Mouse (Mus musculus): Measurements from ENCODE around the gene Rai1. TPM values are rescaled to one million over a fixed set of nuclear protein-coding genes. Genes with fewer than 3 reads are reported as not detected.

Rai1 gene
- polyA plus RNA-seq, 2 experiments: 4.5 to 7.2 TPM

DNA sequence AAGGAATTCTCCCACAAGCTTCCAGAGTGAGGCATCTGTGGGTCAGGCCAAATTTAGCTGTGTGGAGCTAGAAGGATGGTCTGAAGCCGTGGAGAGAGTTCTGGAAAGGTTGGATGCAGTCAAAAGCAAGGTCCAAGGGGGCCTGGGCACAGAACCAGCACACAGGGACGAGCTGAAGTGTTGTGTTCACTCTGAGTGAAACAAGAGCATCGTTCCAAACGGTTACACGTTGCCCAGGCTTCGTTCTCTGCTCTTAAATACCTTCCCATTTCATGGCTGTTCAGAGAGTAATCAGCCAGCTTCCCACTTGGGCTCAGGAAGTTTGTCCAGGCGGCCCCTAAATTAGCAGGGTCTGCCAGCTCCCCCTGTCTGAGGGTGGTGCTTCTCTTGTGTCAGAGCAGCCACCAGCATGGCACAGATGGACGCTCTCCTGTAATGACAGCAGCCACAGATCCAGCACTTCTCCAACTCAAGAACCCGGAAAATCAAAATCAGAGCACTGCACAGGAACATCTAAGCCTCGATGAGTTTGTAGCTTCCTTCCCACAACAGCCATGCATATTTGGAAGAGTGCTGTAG, 68.9 kb downstream of the Rai1 start:
- H3K4me2 ChIP-seq (ENCODE audit: low read depth): no peak overlapping the region
- no peaks in the 10 kb centered on the region for H3K9me3 ChIP-seq (ENCODE audit: control insufficient read depth, low read length)
- WGBS (ENCODE audit: insufficient replicate concordance): 67% methylated on average over 10 of the region's 10 CpGs
- no peaks in the 10 kb centered on the region; the same call in 1 of the 2 replicates for H3K27me3 ChIP-seq (ENCODE audit: control insufficient read depth, insufficient read depth, low read length)
- no peak overlapping the region for H3K27ac ChIP-seq
- ATAC-seq (ENCODE audit: insufficient read depth) (no peak), DNase-seq (ENCODE audit: low read depth in 3 of 3, low spot score in 3 of 3) (no peak)
- H3K4me3 ChIP-seq (ENCODE audit: insufficient read depth in 1 of 2, low read depth in 2 of 2, low read length in 2 of 2): no peak overlapping the region
- no peak for TF ChIP-seq EP300 (IDR thresholded peaks at IDR 0.05; ENCODE audit: low read depth)
- TF ChIP-seq CTCF (IDR thresholded peaks at IDR 0.05; ENCODE audit: low read depth): no peak
- peaks cover 8 to 14% of the 10 kb centered on the region in 2 experiments; a peak in 3 of 4 replicates for H3K4me1 ChIP-seq (replicated peaks; ENCODE audit: control insufficient read depth in 2 of 2, insufficient read depth in 2 of 2, low read length in 1 of 2)
- no peaks in the 10 kb centered on the region for H3K36me3 ChIP-seq (replicated peaks; ENCODE audit: control insufficient read depth, insufficient read depth, low read depth)
- H3K9ac ChIP-seq (replicated peaks): no peak overlapping the region

DNA sequence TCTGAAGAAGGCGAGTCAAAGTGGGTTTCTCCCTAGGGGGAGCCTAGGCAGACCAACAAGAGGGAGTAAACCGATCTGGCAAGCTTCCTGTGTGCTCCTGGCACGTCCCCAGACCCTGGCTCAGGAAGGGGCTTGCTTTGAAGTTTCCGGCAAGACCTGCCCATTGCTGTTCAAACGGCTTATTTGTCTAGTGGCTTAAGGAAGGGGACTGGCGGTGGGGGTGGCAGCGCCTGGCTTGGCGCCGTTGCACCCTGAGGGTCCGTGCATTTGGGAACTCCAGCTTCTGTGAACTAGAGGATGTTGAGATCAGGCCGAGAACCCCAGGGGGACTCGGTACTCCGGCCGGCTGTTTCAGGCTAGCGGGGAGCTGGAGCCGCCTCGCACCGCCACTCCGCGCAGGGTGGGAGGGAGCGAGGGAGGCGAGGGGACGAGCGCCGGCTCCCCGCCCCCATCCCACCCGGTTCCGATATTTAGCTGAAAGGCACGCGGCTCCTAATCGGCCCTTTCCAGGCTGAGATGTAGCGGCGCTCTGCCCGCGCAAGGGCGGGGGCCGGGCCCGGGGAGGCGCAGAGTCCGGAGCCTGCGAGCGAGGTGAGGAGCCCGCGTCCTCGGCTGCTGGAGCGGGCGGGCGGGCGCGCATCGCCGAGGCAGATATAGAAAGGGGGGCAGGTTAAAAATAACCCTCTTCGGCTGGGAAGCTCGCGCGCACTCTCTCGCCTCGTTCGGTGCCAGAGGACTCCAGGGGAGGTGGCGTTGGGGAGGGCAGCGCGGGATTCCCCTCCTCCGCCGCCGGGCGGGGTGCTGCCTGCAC, 70.8 kb downstream of the Rai1 start:
- WGBS (ENCODE audit: insufficient replicate concordance): under 1% methylated on average over 64 of the region's 66 CpGs
- H3K27ac ChIP-seq: peak overlapping the region; percentile 23
- no peaks in the 10 kb centered on the region for H3K36me3 ChIP-seq (replicated peaks; ENCODE audit: control insufficient read depth, insufficient read depth, low read depth)
- peak overlapping the region; percentile 100 for H3K4me2 ChIP-seq (ENCODE audit: low read depth)
- DNase-seq (ENCODE audit: low read depth in 3 of 3, low spot score in 3 of 3) (peak; percentile 54 to 61 (median 59)), ATAC-seq (ENCODE audit: insufficient read depth) (peak; percentile 85)
- no peaks in the 10 kb centered on the region; the same call in 1 of the 2 replicates for H3K27me3 ChIP-seq (ENCODE audit: control insufficient read depth, insufficient read depth, low read length)
- H3K4me1 ChIP-seq (replicated peaks; ENCODE audit: control insufficient read depth in 2 of 2, insufficient read depth in 2 of 2, low read length in 1 of 2): peaks cover 8 to 15% of the 10 kb centered on the region in 2 experiments; a peak in 3 of 4 replicates
- H3K4me3 ChIP-seq (ENCODE audit: insufficient read depth in 1 of 2, low read depth in 2 of 2, low read length in 2 of 2): peak overlapping the region; percentile 53 to 75
- H3K9me3 ChIP-seq (ENCODE audit: control insufficient read depth, low read length): no peaks in the 10 kb centered on the region
- TF ChIP-seq EP300 (IDR thresholded peaks at IDR 0.05; ENCODE audit: low read depth) (peak; percentile 46), CTCF (IDR thresholded peaks at IDR 0.05; ENCODE audit: low read depth) (no peak)
- peak overlapping the region; percentile 74 for H3K9ac ChIP-seq (replicated peaks)

DNA sequence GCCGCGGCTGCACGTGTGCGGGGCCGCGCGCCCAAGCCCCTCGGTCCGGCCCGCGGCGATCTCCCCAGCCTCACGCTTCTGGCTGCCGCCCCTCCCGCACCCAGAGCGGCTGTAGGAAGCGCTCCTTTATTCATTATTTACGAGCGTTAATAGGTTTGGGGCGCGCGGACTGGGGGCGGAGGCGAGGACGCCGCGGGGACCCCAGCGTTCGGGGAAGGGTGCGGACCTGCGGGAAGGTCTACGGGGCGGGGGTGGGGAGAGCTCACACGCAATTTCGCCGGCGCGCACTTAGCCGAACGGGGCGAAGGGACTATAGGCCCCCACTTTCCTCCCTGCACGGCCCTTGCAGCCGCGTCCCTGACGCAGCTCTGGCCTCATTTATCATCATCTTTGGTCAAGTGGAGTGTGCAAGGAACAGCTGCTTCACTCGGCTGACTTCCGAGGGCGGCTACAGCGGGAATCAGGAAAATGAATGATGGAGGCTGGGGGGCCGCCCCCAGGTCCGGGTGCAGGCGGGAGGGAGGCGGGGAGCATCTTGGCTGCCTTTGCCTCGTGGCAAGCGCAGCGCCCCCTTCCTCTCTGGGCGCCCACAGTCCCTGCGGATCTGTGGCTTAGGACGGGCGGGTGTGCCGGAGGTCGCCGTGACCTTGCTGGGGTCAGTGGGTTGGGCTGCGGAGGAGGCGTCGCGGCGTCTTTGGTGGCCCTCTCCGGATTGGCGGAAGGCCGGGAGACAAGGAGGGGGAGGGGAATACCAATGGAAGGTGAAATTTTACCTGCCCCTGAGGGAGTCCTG, 71.6 kb downstream of the Rai1 start:
- Histone ChIP-seq H3K9me3 (ENCODE audit: control insufficient read depth, low read length) (no peaks in the 10 kb centered on the region), H3K36me3 (replicated peaks; ENCODE audit: control insufficient read depth, insufficient read depth, low read depth) (no peaks in the 10 kb centered on the region), H3K4me1 (replicated peaks; ENCODE audit: control insufficient read depth in 2 of 2, insufficient read depth in 2 of 2, low read length in 1 of 2) (peaks cover 8 to 15% of the 10 kb centered on the region in 2 experiments; a peak in 3 of 4 replicates), H3K4me3 (ENCODE audit: insufficient read depth in 1 of 2, low read depth in 2 of 2, low read length in 2 of 2) (peak overlapping the region; percentile 53 to 75), H3K9ac (replicated peaks) (peak overlapping the region; percentile 74), H3K4me2 (ENCODE audit: low read depth) (peak overlapping the region; percentile 100), H3K27me3 (ENCODE audit: control insufficient read depth, insufficient read depth, low read length) (no peaks in the 10 kb centered on the region; the same call in 1 of the 2 replicates), H3K27ac (peak overlapping the region; percentile 22; the same call in 1 of the 2 replicates)
- ATAC-seq (ENCODE audit: insufficient read depth): peak; percentile 59; the same call in 1 of the 2 replicates
- no peak for DNase-seq (ENCODE audit: low read depth in 3 of 3, low spot score in 3 of 3)
- TF ChIP-seq EP300 (IDR thresholded peaks at IDR 0.05; ENCODE audit: low read depth) (no peak), CTCF (IDR thresholded peaks at IDR 0.05; ENCODE audit: low read depth) (peak; percentile 61)
- WGBS (ENCODE audit: insufficient replicate concordance): under 1% methylated on average over 71 of the region's 71 CpGs

DNA sequence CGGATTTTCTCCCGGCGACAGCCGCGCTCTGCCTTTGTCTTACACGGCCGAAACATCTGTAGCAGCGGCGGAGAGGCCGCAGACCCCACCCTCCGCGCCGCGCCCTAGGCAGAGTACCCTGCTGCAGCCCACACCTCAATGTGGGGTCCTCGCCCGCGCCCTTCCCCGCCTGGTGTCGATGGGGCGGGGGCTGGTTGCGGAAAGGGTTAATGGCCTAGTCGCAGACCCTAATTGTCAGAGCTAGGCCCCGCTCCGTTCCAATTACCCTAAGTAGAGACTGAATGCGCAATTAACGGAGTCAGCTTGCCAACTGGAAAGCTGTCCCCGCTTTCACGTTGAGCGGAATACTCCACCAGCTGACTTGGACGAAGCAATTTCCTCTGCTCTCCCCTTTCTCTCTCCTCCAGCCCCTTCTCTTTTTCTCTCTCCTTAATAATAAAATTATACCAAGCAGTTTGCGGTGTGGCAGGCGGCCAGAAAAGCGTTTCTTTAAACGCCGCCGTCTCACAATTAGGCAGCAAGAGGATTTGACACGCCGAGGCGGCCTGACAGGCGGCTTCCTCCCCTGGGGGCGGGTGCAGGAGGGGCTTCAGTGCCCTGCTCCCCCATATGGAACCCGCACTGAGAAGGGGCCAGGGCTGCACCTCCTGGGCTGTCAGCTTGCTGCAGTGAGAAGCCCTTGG, 72.3 kb downstream of the Rai1 start:
- Histone ChIP-seq H3K4me3 (ENCODE audit: insufficient read depth in 1 of 2, low read depth in 2 of 2, low read length in 2 of 2) (peak overlapping the region; percentile 53 to 75), H3K4me2 (ENCODE audit: low read depth) (peak overlapping the region; percentile 100), H3K9ac (replicated peaks) (peak overlapping the region; percentile 74), H3K27ac (no peak overlapping the region), H3K9me3 (ENCODE audit: control insufficient read depth, low read length) (no peaks in the 10 kb centered on the region), H3K36me3 (replicated peaks; ENCODE audit: control insufficient read depth, insufficient read depth, low read depth) (no peaks in the 10 kb centered on the region), H3K27me3 (ENCODE audit: control insufficient read depth, insufficient read depth, low read length) (no peaks in the 10 kb centered on the region; the same call in 1 of the 2 replicates), H3K4me1 (replicated peaks; ENCODE audit: control insufficient read depth in 2 of 2, insufficient read depth in 2 of 2, low read length in 1 of 2) (peaks cover 8 to 20% of the 10 kb centered on the region in 2 experiments; a peak in 3 of 4 replicates)
- DNase-seq (ENCODE audit: low read depth in 3 of 3, low spot score in 3 of 3) (no peak), ATAC-seq (ENCODE audit: insufficient read depth) (no peak)
- 7% methylated on average over 42 of the region's 42 CpGs for WGBS (ENCODE audit: insufficient replicate concordance)
- TF ChIP-seq CTCF (IDR thresholded peaks at IDR 0.05; ENCODE audit: low read depth) (no peak), EP300 (IDR thresholded peaks at IDR 0.05; ENCODE audit: low read depth) (no peak)
